Mouse (Mus musculus): ENCODE measurements around the gene Ifnk.
A peak's percentile ranks its signal among the peaks of the same experiment; 100 is the strongest.

Ifnk gene

GRCm38 (mm10) chr4:35138077-35138476 is 13.8 kb upstream of the Ifnk start:
- DNase-seq (ENCODE audit: low spot score in 2 of 2) = no peak

DNA sequence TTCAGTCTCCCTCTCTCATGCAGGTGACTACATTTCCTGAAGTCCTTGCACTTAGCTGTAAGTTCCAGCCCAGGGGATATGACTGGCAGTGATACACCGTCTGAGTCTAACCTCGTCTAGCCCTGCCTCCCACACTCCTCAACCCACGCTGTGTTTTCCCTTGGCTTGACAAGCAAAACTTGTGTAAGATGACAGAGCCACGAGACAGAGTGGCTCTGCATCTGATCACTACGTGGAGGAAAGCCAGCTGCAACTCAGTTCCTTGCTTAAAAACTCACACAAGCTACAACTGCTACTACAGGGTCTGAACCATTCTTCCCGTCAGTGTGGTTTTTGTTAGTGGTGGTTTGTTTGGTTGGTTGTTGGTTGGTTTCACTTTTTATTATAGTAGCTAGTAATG is 11.5 kb upstream of the Ifnk start:
- no peak for DNase-seq (ENCODE audit: low spot score in 2 of 2)

- no peak for DNase-seq (ENCODE audit: low spot score in 2 of 2)
Measured at GRCm38 (mm10) chr4:35143472-35144102, 8.3 kb upstream of the Ifnk start.

GRCm38 (mm10) chr4:35145726-35146125 is 6.1 kb upstream of the Ifnk start:
- no peak for DNase-seq (ENCODE audit: low spot score in 2 of 2)

DNA sequence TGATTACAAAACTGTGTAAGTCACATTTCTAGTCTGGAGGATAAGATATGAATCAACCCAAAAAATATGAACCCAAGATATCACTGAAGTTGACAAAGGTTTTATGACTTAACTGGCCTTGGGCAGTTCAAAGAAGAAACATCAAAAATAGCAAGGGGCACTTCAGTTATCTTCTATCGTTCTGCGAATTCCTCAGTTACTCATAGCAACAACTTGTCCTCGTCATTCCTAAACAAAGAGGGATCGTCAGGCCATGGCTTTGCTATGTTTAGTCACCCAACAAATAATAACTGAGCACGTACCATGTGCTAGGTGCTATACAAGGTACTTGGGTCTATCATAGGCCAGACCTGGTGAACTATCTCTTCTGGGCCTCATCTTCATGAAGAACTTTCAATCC is 5.3 kb upstream of the Ifnk start:
- no peak for DNase-seq (ENCODE audit: low spot score in 2 of 2)

GRCm38 (mm10) chr4:35148326-35148725 is 3.5 kb upstream of the Ifnk start:
- no peak for DNase-seq (ENCODE audit: low spot score in 2 of 2)

- no peak for DNase-seq (ENCODE audit: low spot score in 2 of 2)
Measured at GRCm38 (mm10) chr4:35150706-35151105, 1.1 kb upstream of the Ifnk start.

- DNase-seq (ENCODE audit: low spot score in 2 of 2) = no peak
Measured at GRCm38 (mm10) chr4:35154051-35154450, 2.2 kb downstream of the Ifnk start.

DNA sequence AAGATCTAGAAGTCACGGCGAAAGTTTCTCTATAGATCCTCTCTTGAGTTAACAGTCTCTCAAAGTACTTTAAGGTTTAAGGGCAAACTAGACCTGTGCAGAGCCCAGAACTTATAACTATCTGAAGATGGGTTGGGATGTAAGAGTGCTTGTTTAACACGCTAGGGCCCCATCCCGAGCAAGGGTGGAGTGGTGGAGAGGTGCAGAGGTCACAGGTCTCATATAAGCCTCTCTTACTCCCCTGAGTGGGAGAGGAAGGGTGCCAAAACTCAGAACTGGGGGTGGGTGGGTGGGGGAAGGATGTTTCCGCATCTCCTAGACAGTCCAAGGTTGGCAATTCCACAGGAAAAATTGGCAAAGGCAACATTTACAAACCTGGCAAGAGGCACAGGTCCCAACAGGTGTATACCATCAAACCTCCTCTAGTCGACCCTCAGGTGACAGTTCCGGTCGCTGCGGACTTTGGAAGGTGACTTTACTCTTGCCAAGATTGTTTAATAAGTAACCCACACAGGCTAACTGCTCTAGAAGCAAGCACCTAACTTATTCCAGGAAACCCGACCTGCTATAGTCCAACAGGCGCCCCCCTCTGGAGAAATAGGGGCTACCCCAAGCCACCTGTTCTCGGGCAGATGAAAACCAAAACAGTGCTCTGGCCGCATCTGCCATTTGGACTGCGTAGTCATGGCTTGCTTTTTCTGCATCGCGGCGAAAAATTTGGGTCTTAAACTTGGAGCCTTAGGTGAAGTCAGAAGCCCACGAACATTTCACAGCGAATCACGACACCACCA is 3.5 kb downstream of the Ifnk start:
- no peak for DNase-seq (ENCODE audit: low spot score in 2 of 2)

- DNase-seq (ENCODE audit: low spot score in 2 of 2) = no peak
Measured at GRCm38 (mm10) chr4:35156149-35156611, 4.3 kb downstream of the Ifnk start.

GRCm38 (mm10) chr4:35156751-35157611 is 5.1 kb downstream of the Ifnk start, which contains the start of gene Mob3b:
TSS of gene Mob3b (minus strand) at chr4:35157484.
- peak; percentile 69 to 76 for DNase-seq (ENCODE audit: low spot score in 2 of 2)

DNA sequence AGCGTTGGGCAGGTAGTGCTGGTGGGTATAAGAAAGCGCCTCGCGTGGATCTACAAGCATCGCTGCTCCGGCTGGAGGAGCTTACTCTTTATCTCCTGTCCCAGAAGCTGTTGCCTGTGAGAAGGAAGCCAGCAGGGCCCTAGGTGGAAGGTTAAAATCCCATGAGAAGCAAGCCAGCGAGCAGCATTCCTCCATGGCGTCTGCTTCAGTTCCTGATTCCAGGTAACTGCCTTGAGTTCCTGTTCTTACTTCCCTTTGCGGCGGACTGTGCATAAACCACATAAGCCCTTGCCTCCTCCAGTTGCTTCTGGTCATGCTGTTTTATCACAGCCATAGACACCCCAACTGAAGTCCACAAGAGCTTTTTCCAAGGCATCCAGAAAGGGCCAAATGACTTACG is 6.0 kb downstream of the Ifnk start:
- DNase-seq (ENCODE audit: low spot score in 2 of 2) = no peak

GRCm38 (mm10) chr4:35165275-35165674 is 13.4 kb downstream of the Ifnk start:
- DNase-seq (ENCODE audit: low spot score in 2 of 2) = no peak

DNA sequence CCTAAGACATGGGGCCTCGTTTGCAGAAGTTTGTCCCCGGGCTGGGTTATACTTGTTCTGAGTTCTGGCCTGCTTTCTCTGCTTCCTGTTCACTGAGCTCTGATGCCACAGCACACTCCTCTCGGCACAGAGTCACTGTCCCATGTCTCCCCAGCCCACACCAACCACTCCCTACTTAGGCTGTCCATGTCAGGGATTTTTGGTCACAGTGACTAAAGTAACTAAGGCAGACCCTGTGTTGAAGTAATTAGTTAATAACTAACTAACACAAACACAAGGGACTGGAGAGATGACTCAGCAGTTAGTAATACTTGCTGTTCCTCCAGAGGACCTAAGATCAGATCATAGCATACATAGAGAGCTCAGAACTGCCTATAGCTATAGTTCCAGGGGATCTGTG is 14.1 kb downstream of the Ifnk start:
- DNase-seq (ENCODE audit: low spot score in 2 of 2) = no peak

DNA sequence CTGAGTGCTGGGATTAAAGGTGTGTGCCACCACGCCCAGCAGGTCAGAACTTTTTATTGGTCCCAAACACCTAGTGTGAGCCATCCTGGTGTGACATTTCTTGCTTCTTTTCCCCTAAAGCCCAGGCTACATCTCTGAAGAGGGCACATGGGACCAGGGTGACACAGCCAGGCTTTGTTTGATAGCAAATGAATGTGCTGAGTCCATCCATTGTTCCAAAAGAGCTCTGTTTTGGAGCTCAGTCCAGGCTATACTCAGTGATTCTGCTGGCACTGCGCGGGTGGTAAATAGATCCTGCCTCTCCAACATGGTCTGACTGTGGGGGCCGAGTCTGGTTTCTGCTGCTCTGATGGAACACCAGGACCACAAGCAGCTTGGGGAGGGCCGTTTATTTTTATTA is 16.0 kb downstream of the Ifnk start:
- no peak for DNase-seq (ENCODE audit: low spot score in 2 of 2)

DNA sequence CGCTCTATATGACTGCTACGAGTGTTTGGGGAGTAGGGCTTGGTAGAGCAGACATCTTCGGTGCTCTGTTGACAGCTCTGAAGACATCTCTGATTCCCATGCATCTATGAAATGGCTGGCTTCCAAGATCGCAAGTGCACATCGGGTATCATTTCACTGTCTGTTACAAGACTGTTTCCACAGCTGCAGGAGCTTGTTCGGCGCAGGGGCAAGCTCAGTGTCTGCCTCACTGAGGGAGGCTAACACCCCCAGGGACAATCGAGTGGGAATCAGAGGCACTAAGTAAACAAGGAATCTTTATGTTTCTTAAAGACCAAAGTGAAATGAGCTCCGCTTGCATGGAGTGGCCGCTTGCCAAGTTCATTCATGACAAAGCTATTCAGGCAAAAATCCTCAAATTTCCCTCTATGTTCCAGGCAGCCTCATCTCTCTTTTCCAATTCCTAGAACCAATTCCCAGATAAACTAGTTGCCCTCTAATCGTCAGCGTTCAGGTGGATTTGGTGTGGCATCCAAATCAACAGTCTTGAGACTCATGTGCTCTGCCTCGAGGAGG is 17.8 kb downstream of the Ifnk start:
- DNase-seq (ENCODE audit: low spot score in 2 of 2) = no peak

GRCm38 (mm10) chr4:35172471-35172870 is 20.6 kb downstream of the Ifnk start:
- no peak for DNase-seq (ENCODE audit: low spot score in 2 of 2)

GRCm38 (mm10) chr4:35173551-35173950 is 21.7 kb downstream of the Ifnk start:
- no peak for DNase-seq (ENCODE audit: low spot score in 2 of 2)

DNA sequence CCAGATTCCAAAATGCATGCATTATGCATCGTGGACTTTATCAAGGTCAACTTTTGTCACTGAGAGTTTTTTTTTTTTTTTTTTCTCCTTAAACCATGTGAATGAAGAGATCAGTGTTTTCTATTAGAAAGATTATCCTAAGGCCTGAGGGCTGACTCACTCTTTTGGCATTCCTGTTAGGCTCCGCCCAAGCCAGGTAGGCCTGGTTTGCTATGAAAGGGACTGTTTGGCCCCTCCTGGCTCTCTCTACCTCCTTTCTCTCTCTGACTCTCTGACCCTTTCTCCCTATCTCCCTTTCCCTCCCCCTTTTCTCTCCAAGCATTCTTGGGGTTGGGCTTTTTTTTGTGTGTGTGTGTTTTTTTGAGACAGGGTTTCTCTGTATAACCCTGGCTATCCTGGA is 23.7 kb downstream of the Ifnk start:
- no peak for DNase-seq (ENCODE audit: low spot score in 2 of 2)

- DNase-seq (ENCODE audit: low spot score in 2 of 2) = no peak
Measured at GRCm38 (mm10) chr4:35177926-35178645, 26.2 kb downstream of the Ifnk start.

DNA sequence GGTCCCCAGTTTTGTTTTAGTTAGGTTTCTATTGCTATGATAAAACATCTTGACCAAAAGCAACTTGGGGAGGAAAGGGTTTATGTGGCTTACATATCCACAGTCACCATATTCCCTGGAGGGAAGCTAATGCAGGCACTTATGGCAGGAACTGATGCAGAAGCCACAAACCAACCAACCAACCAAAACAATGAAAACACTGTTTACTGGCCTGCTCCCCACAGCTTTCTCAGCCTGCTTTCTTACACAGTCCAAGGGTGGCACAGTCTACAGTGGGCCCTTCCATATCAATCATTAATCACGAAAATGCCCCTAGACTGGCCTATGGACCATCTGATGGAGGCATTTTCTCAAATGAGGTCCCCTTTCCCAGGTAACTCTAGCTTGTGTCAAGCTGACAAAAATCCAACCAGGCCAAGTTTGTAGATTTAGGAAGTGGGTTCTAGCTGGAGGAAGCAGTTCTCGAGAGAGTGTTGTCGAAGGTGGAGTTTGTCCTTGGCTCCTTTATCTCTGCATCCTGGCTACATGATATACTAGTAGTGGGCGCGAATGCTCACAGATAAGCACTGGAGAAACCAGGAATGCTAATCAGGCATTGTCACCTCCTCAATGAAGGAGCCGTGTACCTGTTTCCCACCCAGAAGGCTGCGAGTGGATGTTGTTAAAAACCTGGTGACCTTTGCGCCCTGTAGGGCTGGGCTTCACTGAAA is 35.9 kb downstream of the Ifnk start:
- DNase-seq (ENCODE audit: low spot score in 2 of 2) = no peak

All from frontal cortex, postnatal 25 days (tissue).